Mouse (Mus musculus) G1E (cell line): Measurements from ENCODE around the gene Cabp4.

Experiments used
- CTCF ChIP-seq: IDR thresholded peaks from 2 replicates; pipeline ENCODE4 v1.5.1; 2012; ENCODE audit warnings: low read depth, low read length, inconsistent platforms, mixed read lengths
- GATA1 ChIP-seq: IDR thresholded peaks from 2 replicates; pipeline ENCODE4 v1.6.1; 2012; ENCODE audit warnings: borderline replicate concordance, low read length, inconsistent platforms, mixed read lengths

DNA sequence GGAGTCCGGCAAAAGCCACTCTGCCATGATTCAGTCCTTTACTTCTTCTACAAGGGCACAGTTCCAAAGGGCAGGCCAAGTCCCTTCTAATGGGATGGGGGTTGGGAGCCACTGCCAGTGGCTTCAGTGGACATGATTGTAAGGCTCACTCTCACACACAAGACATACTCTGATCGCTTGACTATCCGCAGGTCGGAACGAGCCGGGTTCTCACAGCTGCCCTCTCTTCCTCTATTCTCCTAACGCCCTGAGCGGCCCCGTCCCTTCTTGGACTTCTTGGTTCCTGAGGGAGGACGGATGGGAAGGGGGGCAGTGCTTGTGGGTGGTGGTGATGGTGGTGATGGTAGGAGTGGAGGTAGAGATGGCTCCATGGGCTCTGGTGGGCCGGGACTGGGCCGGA lies 12.9 kb upstream of the Cabp4 start:
- TF ChIP-seq GATA1 = no peak
- TF ChIP-seq CTCF = no peak
